Mouse (Mus musculus) heart, adult 2 months (tissue): ENCODE measurements around the gene Zcchc7. TPM values are rescaled to one million over a fixed set of nuclear protein-coding genes. Genes with fewer than 3 reads are reported as not detected.

Source experiments
- DNase-seq, 2 experiments: peaks; one replicate each; pipeline ENCODE4 v3.0.0; 2021
- H3K27ac ChIP-seq: fragments of 200-600 bp; 2 replicates; pipeline ENCODE4 v1.8.1; 2022
- H3K27me3 ChIP-seq: fragments of 200-500 bp; 2 replicates; pipeline ENCODE4 v1.6.1; 2012; ENCODE audit warnings: mild to moderate bottlenecking, low read length, inconsistent platforms, mixed read lengths; ENCODE audit not compliant: control insufficient read depth, insufficient read depth
- H3K36me3 ChIP-seq: fragments of 200-500 bp; 2 replicates; pipeline ENCODE4 v1.6.1; 2012; ENCODE audit warnings: low read length, inconsistent platforms; ENCODE audit not compliant: control insufficient read depth, insufficient read depth
- H3K4me1 ChIP-seq: fragments of 200-500 bp; 2 replicates; pipeline ENCODE4 v1.6.1; 2011; ENCODE audit warnings: low read length; ENCODE audit not compliant: control insufficient read depth, insufficient read depth
- H3K4me3 ChIP-seq: fragments of 200-600 bp; 2 replicates; pipeline ENCODE4 v1.8.1; 2022
- H3K79me2 ChIP-seq: fragments of 200-500 bp; replicated peaks from 2 replicates; pipeline ENCODE4 v1.6.1; 2012; ENCODE audit warnings: mild to moderate bottlenecking, inconsistent platforms, low read length, moderate library complexity, mixed read lengths; ENCODE audit not compliant: control insufficient read depth, insufficient read depth
- H3K9ac ChIP-seq: fragments of 200-500 bp; 2 replicates; pipeline ENCODE4 v1.6.1; 2012; ENCODE audit warnings: low read depth, mild to moderate bottlenecking, control low read depth, inconsistent platforms, low read length, mixed read lengths
- CTCF ChIP-seq: fragments of 200-600 bp; IDR thresholded peaks from 2 replicates; pipeline ENCODE4 v1.8.1; 2022; ENCODE audit warnings: antibody characterized with exemption, mild to moderate bottlenecking, moderate library complexity
- EP300 ChIP-seq: fragments of 200-500 bp; IDR thresholded peaks from 2 replicates; pipeline ENCODE4 v1.6.1; 2011; ENCODE audit warnings: low read depth, low read length, control low read depth; ENCODE audit not compliant: insufficient read depth
- POLR2A ChIP-seq: fragments of 200-500 bp; IDR thresholded peaks from 2 replicates; pipeline ENCODE4 v1.6.1; 2011; ENCODE audit warnings: mild to moderate bottlenecking, low read depth, low read length, control low read depth; ENCODE audit not compliant: insufficient read depth
- WGBS: fragments of 180-500 bp; shearing (Covaris S2); methylation state at CpG from one replicate; pipeline ENCODE4 v1.1.7; 2018; 5-methylcytosine and 5-hydroxymethylcytosine counted together
- intact Hi-C: fragments of 180-260 bp; cut with DNase I; formaldehyde crosslinking; loops from one replicate; pipeline ENCODE4 v1.15.1; 2025
- polyA plus RNA-seq: library from polyadenylated mRNA; depleted of rRNA; stranded (reverse); fragments of >200 nt; gene quantifications from 2 replicates; pipeline ENCODE4 v1.2.3, GENCODE M21; 2012
- total RNA-seq, 2 experiments: library from RNA; stranded (reverse); gene quantifications; 2 replicates each; pipeline ENCODE4 v1.2.3; 2021

The Zcchc7 gene
- total and polyA plus RNA-seq, 3 experiments, result 6.7 to 12.9 (median 12.4) TPM

GRCm38 (mm10) chr4:44777101-44777500 is 21.4 kb downstream of the Zcchc7 start:
- no peak overlapping the region for H3K27ac ChIP-seq
- peaks cover 2% of the 10 kb centered on the region for H3K4me1 ChIP-seq
- H3K36me3 ChIP-seq, result no peaks in the 10 kb centered on the region
- 97% methylated on average over 3 of the region's 3 CpGs for WGBS
- no peak overlapping the region for H3K4me3 ChIP-seq
- no peaks in the 10 kb centered on the region for H3K27me3 ChIP-seq
- intact Hi-C loops, result no loop called here
- no peak for TF ChIP-seq EP300
- TF ChIP-seq POLR2A, result no peak
- no peak for TF ChIP-seq CTCF
- no peak overlapping the region for H3K9ac ChIP-seq
- H3K79me2 ChIP-seq, result no peaks in the 10 kb centered on the region; the same call in 1 of the 2 replicates
- DNase-seq, result no peak

- Histone ChIP-seq H3K36me3 (no peaks in the 10 kb centered on the region), H3K9ac (no peak overlapping the region), H3K79me2 (no peaks in the 10 kb centered on the region; the same call in 1 of the 2 replicates), H3K4me3 (no peak overlapping the region), H3K27ac (no peak overlapping the region), H3K27me3 (no peaks in the 10 kb centered on the region), H3K4me1 (peaks cover 2% of the 10 kb centered on the region)
- no peak for DNase-seq
- intact Hi-C loops, result no loop called here
- TF ChIP-seq EP300 (no peak), CTCF (no peak), POLR2A (no peak)
Measured at GRCm38 (mm10) chr4:44777711-44778110, 22.0 kb downstream of the Zcchc7 start.

DNA sequence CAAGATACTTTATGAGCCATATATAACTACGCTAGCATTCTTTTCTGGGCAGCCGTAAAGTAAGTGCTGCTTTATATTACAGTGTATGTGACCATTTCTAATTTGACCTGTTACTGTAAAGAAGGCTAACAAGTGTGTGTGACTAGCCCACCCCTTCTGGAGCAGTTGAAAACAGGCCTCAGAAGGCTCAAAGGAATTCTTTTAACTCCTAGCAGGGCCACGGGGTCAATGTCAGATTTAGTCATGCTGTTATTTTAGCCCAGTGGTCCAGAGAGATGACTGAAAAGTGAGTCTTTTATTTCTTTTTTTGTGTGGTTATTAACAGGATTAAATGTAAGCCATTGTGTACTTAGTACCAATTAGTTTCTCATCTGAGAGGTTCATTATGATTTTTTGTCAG is 22.6 kb downstream of the Zcchc7 start:
- Histone ChIP-seq H3K79me2 (no peaks in the 10 kb centered on the region; the same call in 1 of the 2 replicates), H3K4me1 (peaks cover 2% of the 10 kb centered on the region), H3K4me3 (no peak overlapping the region), H3K27me3 (no peaks in the 10 kb centered on the region), H3K36me3 (no peaks in the 10 kb centered on the region), H3K9ac (no peak overlapping the region), H3K27ac (no peak overlapping the region)
- TF ChIP-seq EP300 (no peak), POLR2A (no peak), CTCF (no peak)
- intact Hi-C loops, result no loop called here
- 77% methylated on average over 3 of the region's 3 CpGs for WGBS
- no peak for DNase-seq

GRCm38 (mm10) chr4:44780462-44781157 is 24.9 kb downstream of the Zcchc7 start:
- Histone ChIP-seq H3K27ac (no peak overlapping the region), H3K27me3 (no peaks in the 10 kb centered on the region), H3K36me3 (no peaks in the 10 kb centered on the region), H3K4me3 (no peak overlapping the region), H3K4me1 (peaks cover 2% of the 10 kb centered on the region), H3K79me2 (no peaks in the 10 kb centered on the region; the same call in 1 of the 2 replicates), H3K9ac (no peak overlapping the region)
- DNase-seq, result no peak
- 83% methylated on average over 4 of the region's 4 CpGs for WGBS
- TF ChIP-seq POLR2A (no peak), CTCF (no peak), EP300 (no peak)
- intact Hi-C loops, result no loop called here

DNA sequence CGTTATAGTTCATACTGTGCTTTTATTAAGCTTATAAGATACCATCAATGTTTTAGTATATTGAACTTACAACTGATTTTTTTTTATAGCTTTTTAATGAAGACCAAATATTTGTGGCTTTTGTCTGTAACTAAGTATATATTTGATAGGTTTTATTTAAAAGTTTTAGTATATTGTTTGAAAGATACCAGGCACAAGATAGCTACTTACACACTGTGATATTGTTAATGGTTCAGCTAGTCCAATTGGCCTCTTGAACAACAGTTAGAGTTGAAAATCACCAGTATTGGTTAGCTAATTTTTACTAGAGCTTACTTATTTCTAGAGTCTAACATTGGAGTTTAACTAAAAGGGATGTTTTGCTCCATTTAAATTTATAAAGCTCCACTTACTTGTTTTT is 25.8 kb downstream of the Zcchc7 start:
- H3K4me3 ChIP-seq, result no peak overlapping the region
- no peak for TF ChIP-seq EP300
- no peak for TF ChIP-seq POLR2A
- TF ChIP-seq CTCF, result no peak
- no peak for DNase-seq
- WGBS, result 86% methylated on average over 1 of the region's 1 CpGs
- H3K79me2 ChIP-seq, result no peaks in the 10 kb centered on the region; the same call in 1 of the 2 replicates
- no peaks in the 10 kb centered on the region for H3K36me3 ChIP-seq
- H3K27ac ChIP-seq, result no peak overlapping the region
- peaks cover 2% of the 10 kb centered on the region for H3K4me1 ChIP-seq
- intact Hi-C loops, result no loop called here
- H3K9ac ChIP-seq, result no peak overlapping the region
- H3K27me3 ChIP-seq, result no peaks in the 10 kb centered on the region

DNA sequence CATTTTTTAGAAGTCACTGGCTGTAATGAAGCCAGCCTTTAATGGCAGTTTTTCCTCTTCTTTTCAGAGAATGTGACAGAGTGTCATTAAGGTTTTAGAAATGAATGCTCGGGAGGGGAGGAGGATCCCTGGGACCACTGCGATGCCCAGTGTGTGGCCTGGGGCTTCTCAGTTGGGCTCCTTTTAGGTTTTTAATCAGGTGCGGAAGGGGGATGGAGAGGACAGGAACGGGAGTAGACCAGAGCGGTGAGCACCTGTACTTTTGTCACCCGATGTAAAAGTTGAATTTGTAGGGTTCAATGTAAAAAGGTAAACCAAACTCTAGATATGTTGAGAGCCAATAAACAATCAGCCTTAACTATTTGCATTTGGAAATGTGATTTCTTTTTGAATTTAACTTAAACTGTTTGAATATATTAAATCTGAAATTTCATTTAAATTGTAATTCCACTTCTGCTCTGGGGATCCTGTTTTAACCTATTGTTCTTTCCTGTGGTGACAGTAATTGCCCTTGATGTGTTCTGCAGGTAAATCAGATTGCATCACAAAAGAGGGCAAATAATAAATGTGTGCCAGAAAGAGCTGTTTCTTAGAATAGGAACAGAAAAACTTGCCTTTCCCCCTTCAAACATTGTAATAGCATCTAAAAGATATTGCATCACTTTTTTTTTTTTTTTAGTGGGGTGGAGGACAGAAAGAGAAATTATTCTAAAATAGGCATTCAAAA is 28.1 kb downstream of the Zcchc7 start:
- WGBS, result 79% methylated on average over 6 of the region's 6 CpGs
- intact Hi-C loops, result no loop called here

More for the DNA sequence above, 28.1 kb downstream of the Zcchc7 start:
- Histone ChIP-seq H3K27ac (no peak overlapping the region), H3K9ac (no peak overlapping the region), H3K36me3 (no peaks in the 10 kb centered on the region), H3K4me1 (no peaks in the 10 kb centered on the region), H3K4me3 (no peak overlapping the region), H3K27me3 (no peaks in the 10 kb centered on the region), H3K79me2 (no peaks in the 10 kb centered on the region; the same call in 1 of the 2 replicates)
- no peak for DNase-seq
- TF ChIP-seq EP300, result no peak
- no peak for TF ChIP-seq POLR2A
- TF ChIP-seq CTCF, result no peak
